Mouse (Mus musculus) spleen, adult 10 weeks (tissue): ENCODE data around the gene Prss23. TPM values are rescaled to one million over a fixed set of nuclear protein-coding genes. Genes with fewer than 3 reads are reported as not detected.

Source experiments
- polyA plus RNA-seq: library from polyadenylated mRNA; stranded (reverse); fragments of 350-450 nt; fragmentation: Illumina TruSeq; extraction: RNeasy Lipid Tissue Mini Kit (QIAGEN cat#74804); gene quantifications from one replicate; pipeline ENCODE4 v1.2.3, GENCODE M21; 2015; ENCODE audit warnings: low replicate concordance; ENCODE audit not compliant: insufficient read depth

Prss23 gene
- 20.9 TPM for polyA plus RNA-seq

DNA sequence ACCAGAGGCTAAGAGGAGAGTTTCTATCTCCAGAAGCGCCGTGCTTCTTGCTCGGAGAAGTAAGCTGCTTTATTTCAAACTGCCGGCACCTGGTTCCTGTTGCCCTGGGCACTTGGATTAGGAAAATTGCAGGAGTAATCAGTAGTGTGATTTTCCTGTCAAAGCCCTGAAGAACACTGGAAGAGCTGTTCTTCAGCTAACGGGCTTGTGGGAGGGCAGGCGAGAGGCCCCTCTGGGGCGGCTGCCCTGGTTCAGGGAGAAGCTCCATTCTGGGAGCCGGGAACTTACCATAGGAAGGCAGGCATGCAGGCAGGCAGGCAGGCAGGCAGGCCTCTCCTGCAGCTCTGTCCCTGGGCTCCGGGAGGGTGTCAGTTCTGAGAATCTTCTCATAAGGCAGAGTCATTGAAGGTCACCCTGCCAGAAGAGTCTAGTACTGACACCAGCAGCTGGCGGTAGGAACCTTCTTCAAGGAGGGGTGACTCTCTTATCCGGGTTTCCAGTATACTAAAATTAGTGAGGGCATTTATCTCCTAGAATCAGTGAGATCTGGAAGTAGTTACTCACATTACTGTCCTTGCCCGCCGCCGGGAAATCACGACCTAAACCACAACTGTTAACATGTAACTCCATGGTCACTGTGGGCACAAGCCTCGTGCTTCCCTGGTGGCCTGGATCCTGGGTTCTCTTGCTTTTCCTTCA is at the start of gene Prss23:
TSS of gene Prss23 (minus strand) at position 457 of the 699 bp plus-strand sequence.

Other genes starting within 250 kb of the Prss23 start
- gene Tmem135, start 123.0 kb downstream of the Prss23 start, polyA plus RNA-seq, result 29.5 TPM
- gene Fzd4, start 122.8 kb downstream of the Prss23 start, polyA plus RNA-seq, result 7.6 TPM
- 0.41 TPM for gene Me3, start 105.2 kb upstream of the Prss23 start, polyA plus RNA-seq